Mouse (Mus musculus) liver, embryonic 11.5 days (tissue): Measurements from ENCODE around the gene Gpatch8. TPM values are rescaled to one million over a fixed set of nuclear protein-coding genes. Genes with fewer than 3 reads are reported as not detected.
A peak's percentile ranks its signal among the peaks of the same experiment; 100 is the strongest.

Source experiments
- ATAC-seq: fragments of 200-750 bp; cut with Nextera tagmentation; replicated peaks from 2 replicates; pipeline ENCODE4 v1.8.0; 2017; ENCODE audit warnings: moderate number of reproducible peaks, mild to moderate bottlenecking, moderate TSS enrichment, moderate library complexity; ENCODE audit not compliant: low FRiP score
- DNase-seq: peaks from one replicate; pipeline ENCODE4 v3.0.0-alpha.2; 2017; ENCODE audit warnings: low spot score
- H3K27ac ChIP-seq: fragments of 300-500 bp; sonication (generic); 2 replicates; pipeline ENCODE4 v1.5.1; 2014; ENCODE audit warnings: mild to moderate bottlenecking, low read depth, low read length, control low read depth
- H3K27me3 ChIP-seq: fragments of 300-500 bp; sonication (generic); replicated peaks from 2 replicates; pipeline ENCODE4 v1.6.1; 2014; ENCODE audit warnings: low read length, mixed read lengths; ENCODE audit not compliant: control insufficient read depth, insufficient read depth
- H3K36me3 ChIP-seq: fragments of 300-500 bp; sonication (generic); 2 replicates; pipeline ENCODE4 v1.6.1; 2014; ENCODE audit warnings: mild to moderate bottlenecking, low read length, moderate library complexity, mixed read lengths; ENCODE audit not compliant: control insufficient read depth, insufficient read depth
- H3K4me1 ChIP-seq: fragments of 300-500 bp; sonication (generic); replicated peaks from 2 replicates; pipeline ENCODE4 v1.6.1; 2014; ENCODE audit warnings: low read length, mixed read lengths; ENCODE audit not compliant: control insufficient read depth, insufficient read depth
- H3K4me2 ChIP-seq: fragments of 300-500 bp; sonication (generic); 2 replicates; pipeline ENCODE4 v1.6.1; 2014; ENCODE audit warnings: mild to moderate bottlenecking, control low read depth, moderate library complexity
- H3K4me3 ChIP-seq: fragments of 300-500 bp; sonication (generic); 2 replicates; pipeline ENCODE4 v1.5.1; 2014; ENCODE audit warnings: low read depth, low read length, control low read depth
- H3K9ac ChIP-seq: fragments of 300-500 bp; sonication (generic); 2 replicates; pipeline ENCODE4 v1.6.1; 2014; ENCODE audit warnings: low read depth, low read length, control low read depth
- H3K9me3 ChIP-seq: fragments of 300-500 bp; sonication (generic); 2 replicates; pipeline ENCODE4 v1.6.1; 2016; ENCODE audit warnings: low read length, inconsistent platforms, mixed read lengths; ENCODE audit not compliant: control insufficient read depth
- WGBS: fragments of 180-500 bp; shearing (Covaris S2); extraction: QIAGEN DNeasy Blood & Tissue Kit; methylation state at CpG from one replicate; pipeline ENCODE4 v1.1.7; 2014; 5-methylcytosine and 5-hydroxymethylcytosine counted together
- polyA plus RNA-seq: library from polyadenylated mRNA; unstranded; fragments of >200 nt; fragmentation: Nextera tagmentation; extraction: Ambion mirVana; gene quantifications from 2 replicates; pipeline ENCODE4 v1.2.1, GENCODE M21; 2014

Gpatch8 gene
- polyA plus RNA-seq, 1 experiment from 2014 or later: 35.4 TPM

- 95% methylated on average over 23 of the region's 23 CpGs for WGBS
- Histone ChIP-seq H3K4me1 (peaks cover 6% of the 10 kb centered on the region; the same call in 1 of the 2 replicates), H3K9ac (no peak overlapping the region), H3K4me2 (no peak overlapping the region), H3K36me3 (peaks cover 23% of the 10 kb centered on the region), H3K27ac (no peak overlapping the region; the same call in 1 of the 2 replicates), H3K9me3 (no peaks in the 10 kb centered on the region), H3K27me3 (no peaks in the 10 kb centered on the region), H3K4me3 (no peak overlapping the region)
- DNase-seq (peak; percentile 30), ATAC-seq (no peak)
These were observed 76.6 kb downstream of the Gpatch8 start for GRCm38 (mm10) chr11:102479581-102479980.

DNA sequence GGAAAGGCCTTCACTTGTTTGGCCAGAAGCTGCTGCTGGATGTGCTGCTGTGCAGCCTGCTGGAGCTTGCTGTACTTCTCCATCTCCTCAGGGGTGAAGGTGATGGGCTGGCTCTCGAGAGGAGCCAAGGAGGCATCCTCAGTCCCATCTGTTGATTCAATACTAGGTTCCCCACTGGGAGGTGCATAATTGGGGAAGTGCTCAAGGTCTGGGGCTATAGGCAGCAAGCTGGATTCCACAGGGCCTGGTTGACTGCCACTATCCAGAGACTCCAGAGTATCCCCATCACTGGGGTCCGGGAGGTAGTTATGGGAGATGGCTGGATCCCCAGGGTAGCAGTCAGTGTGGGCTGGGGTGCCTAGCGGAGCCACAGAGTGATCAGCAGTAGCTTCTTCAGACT, 77.5 kb downstream of the Gpatch8 start:
- H3K27me3 ChIP-seq: no peaks in the 10 kb centered on the region
- H3K27ac ChIP-seq: no peak overlapping the region
- H3K4me1 ChIP-seq: peaks cover 6% of the 10 kb centered on the region; the same call in 1 of the 2 replicates
- DNase-seq: peak; percentile 28
- no peak for ATAC-seq
- no peak overlapping the region for H3K9ac ChIP-seq
- H3K9me3 ChIP-seq: no peaks in the 10 kb centered on the region
- H3K36me3 ChIP-seq: peaks cover 21% of the 10 kb centered on the region
- H3K4me2 ChIP-seq: no peak overlapping the region
- no peak overlapping the region for H3K4me3 ChIP-seq
- WGBS: 85% methylated on average over 3 of the region's 3 CpGs

DNA sequence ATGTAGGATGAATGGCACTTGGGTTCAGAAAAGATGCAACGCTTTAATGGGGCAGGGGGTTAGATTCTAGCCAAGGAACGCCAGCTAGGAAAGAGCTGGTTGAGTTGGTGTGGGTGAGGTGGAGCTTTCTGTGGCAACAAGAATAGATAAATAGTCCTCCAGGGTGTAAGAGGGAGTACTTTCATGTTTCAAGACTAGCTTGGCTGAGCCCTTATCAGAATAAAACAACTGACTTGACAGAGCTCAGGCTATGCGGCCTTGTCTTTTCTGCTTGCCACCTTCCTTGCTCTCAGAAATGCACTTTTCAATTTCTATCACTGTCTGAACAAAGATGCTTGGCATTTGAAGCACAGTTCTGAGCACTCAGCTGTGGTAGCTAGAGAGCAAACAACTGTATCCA, 81.2 kb downstream of the Gpatch8 start:
- H3K9me3 ChIP-seq: no peaks in the 10 kb centered on the region
- H3K4me3 ChIP-seq: no peak overlapping the region
- H3K9ac ChIP-seq: no peak overlapping the region
- H3K27ac ChIP-seq: peak overlapping the region; percentile 13; the same call in 1 of the 2 replicates
- DNase-seq (no peak), ATAC-seq (peak; percentile 64)
- peaks cover 11% of the 10 kb centered on the region for H3K4me1 ChIP-seq
- WGBS: 70% methylated on average over 3 of the region's 3 CpGs
- H3K27me3 ChIP-seq: no peaks in the 10 kb centered on the region
- peaks cover 13% of the 10 kb centered on the region for H3K36me3 ChIP-seq
- H3K4me2 ChIP-seq: no peak overlapping the region

DNA sequence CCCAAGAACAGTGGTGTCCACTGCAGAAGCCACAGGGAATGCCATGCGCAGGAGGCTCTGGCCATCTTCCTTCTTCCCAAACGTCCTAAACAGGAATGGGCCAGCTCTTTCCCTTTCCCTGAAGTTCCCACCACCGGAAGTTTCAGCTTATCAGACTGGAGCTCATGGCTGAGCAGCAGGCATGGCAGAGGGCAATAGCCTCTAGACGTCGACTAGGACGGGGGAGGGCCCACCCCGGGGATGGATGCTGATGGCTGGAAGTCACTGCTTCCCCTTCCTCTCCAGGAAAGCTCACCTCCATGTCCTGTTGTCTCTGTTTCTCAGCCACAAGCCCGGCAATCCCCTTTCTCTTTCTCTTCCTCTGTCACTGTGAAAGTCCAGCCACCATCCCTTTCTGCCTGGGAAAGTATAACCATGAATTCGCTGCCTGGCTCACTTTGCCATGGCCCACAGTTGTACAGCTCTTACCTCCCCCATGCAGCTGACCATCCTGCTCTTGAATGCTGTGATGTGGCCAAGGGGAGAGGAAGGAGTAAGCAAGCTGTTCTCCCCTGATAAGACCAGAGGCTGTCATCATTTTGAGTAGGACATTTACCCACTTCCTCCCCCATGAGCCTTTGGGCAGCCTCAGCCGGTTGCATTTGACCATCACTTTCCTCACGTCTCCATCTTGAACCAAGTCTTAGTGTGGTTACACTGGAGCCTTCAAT, 86.4 kb downstream of the Gpatch8 start, which contains the start of gene Itga2b:
TSS of gene Itga2b (minus strand) at position 475 of the 710 bp plus-strand sequence.
- Histone ChIP-seq H3K27ac (peak within 1 kb of the TSS; percentile 88), H3K9me3 (no peaks in the 10 kb centered on the region), H3K4me1 (peaks cover 41% of the 10 kb centered on the region), H3K36me3 (no peaks in the 10 kb centered on the region), H3K4me2 (peak within 1 kb of the TSS; percentile 93), H3K4me3 (peak within 1 kb of the TSS; percentile 50), H3K27me3 (no peaks in the 10 kb centered on the region), H3K9ac (peak within 1 kb of the TSS; percentile 63)
- peak; percentile 58 for DNase-seq
- 31% methylated on average over 11 of the region's 11 CpGs for WGBS
- ATAC-seq: peak; percentile 78

- Histone ChIP-seq H3K4me3 (peak overlapping the region; percentile 50), H3K27me3 (no peaks in the 10 kb centered on the region), H3K27ac (peak overlapping the region; percentile 88; the same call in 1 of the 2 replicates), H3K36me3 (no peaks in the 10 kb centered on the region), H3K4me1 (peaks cover 46% of the 10 kb centered on the region), H3K9me3 (no peaks in the 10 kb centered on the region), H3K4me2 (peak overlapping the region; percentile 93), H3K9ac (peak overlapping the region; percentile 67)
- DNase-seq: peak; percentile 93
- WGBS: under 1% methylated on average over 37 of the region's 37 CpGs
- ATAC-seq: peak; percentile 84
These were observed 89.1 kb downstream of the Gpatch8 start for GRCm38 (mm10) chr11:102467041-102467631.

DNA sequence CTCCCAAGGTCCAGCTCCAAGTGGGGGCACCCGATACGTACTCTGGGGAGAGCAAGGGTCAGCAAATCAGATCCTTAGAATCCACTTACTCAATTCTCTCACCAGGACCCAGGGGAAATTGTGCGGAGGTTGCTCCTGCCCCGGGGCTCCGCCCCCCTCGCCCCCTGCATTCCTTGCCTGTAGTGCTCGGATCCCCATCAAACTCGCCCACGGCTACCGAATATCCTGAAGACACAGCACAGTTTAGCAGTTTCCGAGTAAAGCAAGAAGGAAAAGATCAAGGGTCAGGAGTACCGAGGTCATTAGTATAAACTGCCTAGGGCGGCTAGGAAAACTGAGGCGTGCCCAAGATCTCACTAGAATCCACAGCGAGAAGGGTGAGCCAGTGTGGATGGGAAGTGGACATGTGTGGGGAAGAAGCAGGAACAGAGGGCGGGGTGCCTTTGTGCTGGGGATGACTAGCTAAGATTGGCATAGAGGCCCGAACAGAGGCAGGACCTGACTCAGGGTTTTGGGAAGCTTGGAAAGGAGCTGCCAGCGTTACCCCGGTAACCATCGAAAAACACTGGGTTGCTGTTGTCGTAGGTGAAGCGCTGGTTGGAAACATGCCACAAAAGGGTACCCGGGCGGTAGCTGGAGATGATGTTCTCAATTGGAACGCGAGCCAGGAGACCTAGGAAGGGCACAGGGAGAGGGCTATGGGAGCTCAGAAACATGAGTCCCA, 90.3 kb downstream of the Gpatch8 start:
- peak overlapping the region; percentile 21; the same call in 1 of the 2 replicates for H3K4me2 ChIP-seq
- H3K4me3 ChIP-seq: 0 out of 2 replicates have a peak overlapping the region, but pooled peaks have one; percentile 6
- no peak for ATAC-seq
- 57% methylated on average over 26 of the region's 26 CpGs for WGBS
- H3K27me3 ChIP-seq: no peaks in the 10 kb centered on the region
- peaks cover 49% of the 10 kb centered on the region for H3K4me1 ChIP-seq
- no peak overlapping the region for H3K9ac ChIP-seq
- no peaks in the 10 kb centered on the region for H3K9me3 ChIP-seq
- no peak for DNase-seq
- H3K36me3 ChIP-seq: no peaks in the 10 kb centered on the region
- H3K27ac ChIP-seq: no peak overlapping the region

GRCm38 (mm10) chr11:102464901-102465300, 91.3 kb downstream of the Gpatch8 start:
- DNase-seq (no peak), ATAC-seq (no peak)
- WGBS: 93% methylated on average over 6 of the region's 6 CpGs
- no peak overlapping the region for H3K27ac ChIP-seq
- no peaks in the 10 kb centered on the region for H3K27me3 ChIP-seq
- no peak overlapping the region for H3K4me3 ChIP-seq
- H3K36me3 ChIP-seq: no peaks in the 10 kb centered on the region
- no peak overlapping the region for H3K4me2 ChIP-seq
- H3K4me1 ChIP-seq: peaks cover 52% of the 10 kb centered on the region
- no peaks in the 10 kb centered on the region for H3K9me3 ChIP-seq
- H3K9ac ChIP-seq: no peak overlapping the region

GRCm38 (mm10) chr11:102461764-102462163, 94.4 kb downstream of the Gpatch8 start:
- H3K4me2 ChIP-seq: no peak overlapping the region
- no peaks in the 10 kb centered on the region for H3K36me3 ChIP-seq
- no peak for DNase-seq
- H3K27ac ChIP-seq: no peak overlapping the region
- 57% methylated on average over 3 of the region's 3 CpGs for WGBS
- H3K4me3 ChIP-seq: no peak overlapping the region
- no peaks in the 10 kb centered on the region for H3K9me3 ChIP-seq
- H3K9ac ChIP-seq: no peak overlapping the region
- H3K27me3 ChIP-seq: peaks cover 3% of the 10 kb centered on the region; the same call in 1 of the 2 replicates
- peaks cover 28% of the 10 kb centered on the region; the same call in 1 of the 2 replicates for H3K4me1 ChIP-seq
- ATAC-seq: no peak
